Mouse (Mus musculus) gastrocnemius, postnatal 14 days (tissue): Measurements from ENCODE around the gene Fcer2a. TPM values are rescaled to one million over a fixed set of nuclear protein-coding genes. Genes with fewer than 3 reads are reported as not detected.

Source experiments
- DNase-seq: peaks from one replicate; pipeline ENCODE4 v3.0.0; 2021; ENCODE audit warnings: mixed read lengths
- intact Hi-C: fragments of 180-260 bp; cut with DNase I; formaldehyde crosslinking; loops from one replicate; pipeline ENCODE4 v1.15.1; 2025; ENCODE audit warnings: low total_unique reads
- total RNA-seq, 2 experiments: library from RNA; stranded (reverse); gene quantifications; 2 replicates each; pipeline ENCODE4 v1.2.3; 2021

The Fcer2a gene
- total RNA-seq, 2 experiments from 2014 or later: 0.91 to 0.94 TPM

- DNase-seq: no peak
- intact Hi-C loops: no loop called here
Observed at GRCm38 (mm10) chr8:3646824-3647531, 47.0 kb downstream of the Fcer2a start.

DNA sequence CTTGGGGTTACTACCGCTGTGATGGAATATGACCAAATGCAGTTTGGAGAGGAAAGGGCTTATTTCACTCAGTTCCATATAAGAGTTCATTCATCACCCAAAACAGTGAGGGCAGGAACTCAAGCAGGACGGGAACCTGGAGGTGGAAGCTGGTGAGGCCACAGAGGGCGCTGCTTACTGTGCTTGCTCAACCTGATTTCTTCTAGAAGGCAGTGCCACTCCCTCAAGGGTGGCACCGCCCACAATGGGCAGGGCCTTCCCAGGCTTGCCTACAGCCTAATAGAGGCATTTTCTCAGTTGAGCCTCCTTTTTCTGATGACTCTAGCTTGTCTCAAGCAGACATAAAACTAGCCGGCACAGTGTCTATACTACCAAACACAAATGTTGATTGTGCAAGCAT, 48.2 kb downstream of the Fcer2a start:
- peak; percentile 29 for DNase-seq
- intact Hi-C loops: no loop called here

Other genes starting within 250 kb of the Fcer2a start
- 1 to 10 TPM; 2.4 to 2.7 TPM for gene Pex11g, start 226.5 kb downstream of the Fcer2a start, total RNA-seq
- gene Tex45, start 223.3 kb downstream of the Fcer2a start, total RNA-seq: not detected
- 10 to 100 TPM; 16.5 to 17.6 TPM for gene Zfp358, start 201.0 kb downstream of the Fcer2a start, total RNA-seq
- gene Mcoln1, start 193.7 kb downstream of the Fcer2a start, total RNA-seq: 10 to 100 TPM; 16.5 to 17.4 TPM
- gene Pnpla6, start 178.8 kb downstream of the Fcer2a start, total RNA-seq: 10 to 100 TPM in 1 of 2 experiments, 1 to 10 TPM in 1; 7.9 to 11.1 TPM
- not detected for gene C330021F23Rik, start 126.2 kb downstream of the Fcer2a start, total RNA-seq
- under 1 TPM; 0.55 to 0.78 TPM for gene Camsap3, start 106.9 kb downstream of the Fcer2a start, total RNA-seq
- 10 to 100 TPM; 11.0 to 12.5 TPM for gene Xab2, start 72.9 kb downstream of the Fcer2a start, total RNA-seq
- gene Pet100, start 72.6 kb downstream of the Fcer2a start, total RNA-seq: 10 to 100 TPM; 78.8 to 79.7 TPM
- gene Pcp2, start 68.6 kb downstream of the Fcer2a start, total RNA-seq: under 1 TPM in 1 of 2 experiments, not detected in 1; 0.51 TPM
- gene Stxbp2, start 63.2 kb downstream of the Fcer2a start, total RNA-seq: 1 to 10 TPM; 1.6 to 3.8 TPM
- 1 to 10 TPM in 1 of 2 experiments, not detected in 1; 1.2 TPM for gene Retn, start 38.4 kb downstream of the Fcer2a start, total RNA-seq
- not detected for gene Mcemp1, start 28.4 kb downstream of the Fcer2a start, total RNA-seq
- gene Fcor, start 21.8 kb downstream of the Fcer2a start, total RNA-seq: 1 to 10 TPM; 1.2 to 3.0 TPM
- 10 to 100 TPM; 20.1 to 20.9 TPM for gene Trappc5, start 17.9 kb downstream of the Fcer2a start, total RNA-seq
- gene Clec4g, start 26.5 kb upstream of the Fcer2a start, total RNA-seq: under 1 TPM in 1 of 2 experiments, not detected in 1; 0.14 TPM
- gene Cd209a, start 54.8 kb upstream of the Fcer2a start, total RNA-seq: not detected
- gene Cd209e, start 160.1 kb upstream of the Fcer2a start, total RNA-seq: not detected
- under 1 TPM in 1 of 2 experiments, not detected in 1; 0.24 TPM for gene Cd209d, start 184.4 kb upstream of the Fcer2a start, total RNA-seq
- 1 to 10 TPM in 1 of 2 experiments, under 1 TPM in 1; 0.86 to 1.7 TPM for gene Cd209b, start 232.7 kb upstream of the Fcer2a start, total RNA-seq